In the genomic region with DNA sequence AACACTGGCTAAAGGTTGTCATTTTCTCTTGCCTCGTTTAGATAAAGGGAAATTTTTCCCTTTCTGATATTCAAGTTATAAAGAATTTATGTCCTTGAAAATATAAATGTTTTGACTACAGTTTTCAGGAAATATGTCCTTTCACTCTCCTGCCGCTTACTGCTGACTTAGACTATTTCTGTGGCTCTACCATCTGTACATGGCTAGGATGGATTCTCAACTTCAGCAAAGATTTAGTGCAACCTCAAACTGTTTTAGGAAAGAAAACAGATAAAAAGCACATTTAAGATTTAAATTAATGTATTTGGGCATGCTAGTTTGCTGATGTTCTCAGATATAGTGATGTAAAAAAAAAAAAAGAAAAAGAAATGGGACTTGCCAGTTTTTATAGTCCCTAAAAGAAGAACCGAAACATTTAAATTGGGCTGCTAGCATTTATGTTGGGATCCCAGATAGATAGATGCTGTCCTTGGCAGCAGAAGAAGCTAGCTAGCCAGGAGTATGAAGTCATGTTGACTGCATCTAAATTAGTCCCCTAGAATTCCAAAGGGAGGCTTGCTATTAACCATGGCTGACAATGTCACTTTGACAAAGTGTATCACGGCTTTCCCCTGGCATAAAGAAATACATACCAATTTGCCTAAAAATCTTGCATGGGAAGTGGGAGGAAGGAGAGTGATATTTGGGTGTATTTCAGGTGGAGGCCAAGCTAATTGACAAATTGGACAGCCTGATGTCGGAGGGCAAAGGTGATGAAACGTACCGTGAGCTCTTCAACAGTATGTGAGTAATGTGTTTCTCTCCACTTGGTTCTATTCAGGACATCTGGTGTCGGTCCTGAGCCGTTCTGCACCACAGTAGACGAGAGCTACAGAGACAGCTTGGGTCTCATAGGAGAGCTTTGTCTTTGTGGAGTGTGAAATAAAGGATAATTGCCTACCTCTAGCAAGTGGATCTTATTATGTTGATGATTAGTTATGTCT, we compare ENCODE assay signal across 9 mouse cellular contexts.
DNase-seq lines count a peak whose midpoint lies in the region; ATAC-seq and TF ChIP-seq lines count a peak whose summit lies in the region.
"Had no signal": no experiment of that assay in that cellular context is flagged by ENCODE, and none has a peak within 500 bp of the region (broad histone marks: within the 10 kb centered on the region; RNA-seq: fewer than 3 reads in every experiment).

No protein-coding gene starts in this region.

- H3K4me1 ChIP-seq in CH12.LX (ENCODE audit: control insufficient read depth in 1 of 2, insufficient read depth in 2 of 2), result peaks cover 0 to 30% of the 10 kb centered on the region in 2 experiments; a peak in 3 of 4 replicates
- no peaks in the 10 kb centered on the region for H3K4me1 ChIP-seq in hindbrain, postnatal 0 days (ENCODE audit: insufficient read depth, low read length)
- H3K4me1 ChIP-seq in thymus, adult 2 months (replicated peaks; ENCODE audit: control insufficient read depth, insufficient read depth, low read length), result no peaks in the 10 kb centered on the region

- H3K27ac ChIP-seq in gastrocnemius, adult 2 months, result peak overlapping the region; percentile 69
- no peak overlapping the region for H3K27ac ChIP-seq in CH12.LX (ENCODE audit: insufficient read depth, low read depth)
- H3K27ac ChIP-seq in hindbrain, postnatal 0 days, result no peak overlapping the region
- H3K27ac ChIP-seq in thymus, adult 2 months (ENCODE audit: control insufficient read depth, insufficient read depth, low read length), result no peak overlapping the region

- TF ChIP-seq EP300 in CH12.LX (IDR thresholded peaks at IDR 0.05; ENCODE audit: low read length), result 0 out of 2 replicates have a peak, but pooled peaks have one; percentile 19

- no peak for TF ChIP-seq POLR2A in CH12.LX (IDR thresholded peaks at IDR 0.05; ENCODE audit: low read depth, low read length)
- TF ChIP-seq POLR2A in thymus, adult 2 months (IDR thresholded peaks at IDR 0.05; ENCODE audit: control insufficient read depth, extremely low read depth, insufficient read depth, low read length, poor library complexity), result no peak

- peak; percentile 84 for ATAC-seq in hindbrain, postnatal 0 days
- no peak for ATAC-seq in CD4-positive, CD25-positive, alpha-beta regulatory T cell, adult 4 months

- H3K79me2 ChIP-seq in CH12.LX (replicated peaks; ENCODE audit: control insufficient read depth, extremely low read depth, insufficient read depth, poor library complexity, severe bottlenecking), result no peaks in the 10 kb centered on the region

- TF ChIP-seq CTCF in gastrocnemius, adult 2 months (IDR thresholded peaks at IDR 0.05), result no peak
- TF ChIP-seq CTCF in CH12.LX (conservative IDR thresholded peaks at IDR 0.05 in 1 of 2, IDR thresholded peaks at IDR 0.05 in 1 of 2; ENCODE audit: low read depth in 2 of 2, low read length in 2 of 2), result no peak
- no peak for TF ChIP-seq CTCF in hindbrain, postnatal 0 days (IDR thresholded peaks at IDR 0.05; ENCODE audit: low read depth)
- no peak for TF ChIP-seq CTCF in thymus, adult 2 months (IDR thresholded peaks at IDR 0.05; ENCODE audit: borderline replicate concordance, control insufficient read depth, extremely low read depth, insufficient read depth, low read length, poor library complexity)

- in situ Hi-C loops in CH12.LX (cut with MboI; ENCODE audit: low pct_ligation_motif_present, low pct_unique_long_range_greater_than_20kb, low sequenced_read_pairs), result no loop called here

- dilution Hi-C loops in CH12.LX (cut with MboI; ENCODE audit: extremely low pct_ligation_motif_present, extremely low pct_unique_long_range_greater_than_20kb, low sequenced_read_pairs), result no loop called here

- TF ChIP-seq RAD21 in CH12.LX (IDR thresholded peaks at IDR 0.05; ENCODE audit: low read depth, low read length), result no peak

- no peaks in the 10 kb centered on the region for H3K9me3 ChIP-seq in CH12.LX (replicated peaks; ENCODE audit: low read length)
- no peaks in the 10 kb centered on the region for H3K9me3 ChIP-seq in hindbrain, postnatal 0 days (ENCODE audit: low read length)

- no peak overlapping the region for H3K4me3 ChIP-seq in gastrocnemius, adult 2 months
- no peak overlapping the region for H3K4me3 ChIP-seq in CH12.LX (replicated peaks in 1 of 3; ENCODE audit: low read depth in 2 of 3, low read length in 2 of 3, poor library complexity in 1 of 3)
- no peak overlapping the region for H3K4me3 ChIP-seq in hindbrain, postnatal 0 days (ENCODE audit: low read length)
- H3K4me3 ChIP-seq in thymus, adult 2 months (ENCODE audit: control insufficient read depth, insufficient read depth, low read length), result no peak overlapping the region

- intact Hi-C loops in gastrocnemius, adult 2 months (cut with DNase I), result no loop called here
- intact Hi-C loops in gastrocnemius, postnatal 14 days (cut with DNase I; ENCODE audit: low total_unique reads), result no loop called here

- H3K4me2 ChIP-seq in CH12.LX (ENCODE audit: insufficient read depth, low read depth, poor library complexity, severe bottlenecking), result no peak overlapping the region
- H3K4me2 ChIP-seq in hindbrain, postnatal 0 days (ENCODE audit: low read depth, low read length), result no peak overlapping the region

- DNase-seq in gastrocnemius, adult 2 months, result no peak
- no peak for DNase-seq in gastrocnemius, postnatal 14 days
- no peak for DNase-seq in CH12.LX (ENCODE audit: extremely low read depth)
- DNase-seq in cerebellum, postnatal 10 days, result peak; percentile 9 to 23
- peak; percentile 53 for DNase-seq in hindbrain, postnatal 0 days (ENCODE audit: low spot score)
- no peak for DNase-seq in thymus, adult 2 months
- no peak for DNase-seq in spleen, adult 12 weeks (ENCODE audit: low spot score)
- DNase-seq: liver had no signal

- 45% methylated on average over 10 of the region's 10 CpGs for WGBS in hindbrain, postnatal 0 days
- WGBS in thymus, adult 2 months, result 90% methylated on average over 10 of the region's 10 CpGs

- no peak overlapping the region for H3K9ac ChIP-seq in CH12.LX (ENCODE audit: insufficient read depth, low read depth)
- no peak overlapping the region for H3K9ac ChIP-seq in hindbrain, postnatal 0 days (replicated peaks; ENCODE audit: low read length)

- no peaks in the 10 kb centered on the region for H3K36me3 ChIP-seq in CH12.LX (replicated peaks in 1 of 2; ENCODE audit: control insufficient read depth in 1 of 2, insufficient read depth in 1 of 2, low read length in 1 of 2)
- no peaks in the 10 kb centered on the region for H3K36me3 ChIP-seq in hindbrain, postnatal 0 days (ENCODE audit: insufficient read depth, low read length)
- no peaks in the 10 kb centered on the region for H3K36me3 ChIP-seq in thymus, adult 2 months (ENCODE audit: control insufficient read depth, insufficient read depth, low read length)

- no peaks in the 10 kb centered on the region for H3K27me3 ChIP-seq in CH12.LX (replicated peaks)
- H3K27me3 ChIP-seq in hindbrain, postnatal 0 days (ENCODE audit: insufficient read depth, low read length), result no peaks in the 10 kb centered on the region
- H3K27me3 ChIP-seq in thymus, adult 2 months (ENCODE audit: control insufficient read depth, insufficient read depth, low read length), result no peaks in the 10 kb centered on the region

TF ChIP-seq in CH12.LX, 34 proteins besides CTCF, POLR2A, EP300 and RAD21:
- TF ChIP-seq IRF4 (IDR thresholded peaks at IDR 0.05; ENCODE audit: low read depth, low read length) (peak; percentile 60), ETS1 (conservative IDR thresholded peaks at IDR 0.05; ENCODE audit: low read depth, low read length) (no peak), ZKSCAN1 (IDR thresholded peaks at IDR 0.05; ENCODE audit: borderline replicate concordance, low read depth, low read length) (no peak), RCOR1 (conservative IDR thresholded peaks at IDR 0.05; ENCODE audit: low read depth, low read length) (no peak), POLR2AphosphoS2 (IDR thresholded peaks at IDR 0.05; ENCODE audit: low read depth, low read length) (no peak), NRF1 (IDR thresholded peaks at IDR 0.05; ENCODE audit: low read depth, low read length) (no peak), NELFE (IDR thresholded peaks at IDR 0.05; ENCODE audit: low read depth, low read length) (no peak), MAFK (IDR thresholded peaks at IDR 0.05; ENCODE audit: insufficient replicate concordance, low read length) (no peak), MAZ (IDR thresholded peaks at IDR 0.05; ENCODE audit: low read depth, low read length) (no peak), ZNF384 (IDR thresholded peaks at IDR 0.05; ENCODE audit: low read depth, low read length) (peak; percentile 78), MAX (IDR thresholded peaks at IDR 0.05; ENCODE audit: low read length) (no peak), ELF1 (IDR thresholded peaks at IDR 0.05; ENCODE audit: low read depth, low read length) (no peak), ZC3H11A (IDR thresholded peaks at IDR 0.05; ENCODE audit: low read depth, low read length) (no peak)

Comparison
In these comparisons a context has a peak if more than half of its experiments do, and no peak if none do; other contexts are left out.
1. DNase-seq: peak in cerebellum, postnatal 10 days (2 of 2) and hindbrain, postnatal 0 days (single experiment); none in gastrocnemius, adult 2 months (single experiment), gastrocnemius, postnatal 14 days (single experiment), CH12.LX (single experiment), thymus, adult 2 months (single experiment) and spleen, adult 12 weeks (single experiment).